Mouse (Mus musculus): ENCODE results near the gene Sh3bp5. TPM values are rescaled to one million over a fixed set of nuclear protein-coding genes. Genes with fewer than 3 reads are reported as not detected.

Sh3bp5 gene
- total RNA-seq, 2 experiments from 2014 or later: 26.4 to 52.8 TPM

- ATAC-seq (ENCODE audit: poor library complexity, severe bottlenecking): no peak
These were observed 2.0 kb downstream of the Sh3bp5 start for GRCm38 (mm10) chr14:31433851-31434360.

GRCm38 (mm10) chr14:31433126-31433525, 2.8 kb downstream of the Sh3bp5 start:
- no peak for ATAC-seq (ENCODE audit: poor library complexity, severe bottlenecking)

- ATAC-seq (ENCODE audit: poor library complexity, severe bottlenecking): no peak
These were observed 3.5 kb downstream of the Sh3bp5 start for GRCm38 (mm10) chr14:31432424-31432823.

GRCm38 (mm10) chr14:31431789-31432330, 4.0 kb downstream of the Sh3bp5 start:
- no peak for ATAC-seq (ENCODE audit: poor library complexity, severe bottlenecking)

GRCm38 (mm10) chr14:31429004-31429395, 6.9 kb downstream of the Sh3bp5 start:
- no peak for ATAC-seq (ENCODE audit: poor library complexity, severe bottlenecking)

GRCm38 (mm10) chr14:31428211-31429003, 7.5 kb downstream of the Sh3bp5 start:
- no peak for ATAC-seq (ENCODE audit: poor library complexity, severe bottlenecking)

GRCm38 (mm10) chr14:31422961-31423791, 12.7 kb downstream of the Sh3bp5 start:
- peak; percentile 85 for ATAC-seq (ENCODE audit: poor library complexity, severe bottlenecking)

- peak; percentile 84 for ATAC-seq (ENCODE audit: poor library complexity, severe bottlenecking)
These were observed 13.5 kb downstream of the Sh3bp5 start for GRCm38 (mm10) chr14:31422395-31422794.

GRCm38 (mm10) chr14:31421509-31422295, 14.2 kb downstream of the Sh3bp5 start:
- ATAC-seq (ENCODE audit: poor library complexity, severe bottlenecking): no peak

- ATAC-seq (ENCODE audit: poor library complexity, severe bottlenecking): no peak
These were observed 14.9 kb downstream of the Sh3bp5 start for GRCm38 (mm10) chr14:31420985-31421384.

- ATAC-seq (ENCODE audit: poor library complexity, severe bottlenecking): no peak
These were observed 15.3 kb downstream of the Sh3bp5 start for GRCm38 (mm10) chr14:31420562-31420961.

- no peak for ATAC-seq (ENCODE audit: poor library complexity, severe bottlenecking)
These were observed 15.7 kb downstream of the Sh3bp5 start for GRCm38 (mm10) chr14:31420135-31420534.

- ATAC-seq (ENCODE audit: poor library complexity, severe bottlenecking): no peak
These were observed 16.6 kb downstream of the Sh3bp5 start for GRCm38 (mm10) chr14:31419279-31419678.

- ATAC-seq (ENCODE audit: poor library complexity, severe bottlenecking): no peak
These were observed 18.9 kb downstream of the Sh3bp5 start for GRCm38 (mm10) chr14:31416835-31417549.

- no peak for ATAC-seq (ENCODE audit: poor library complexity, severe bottlenecking)
These were observed 19.5 kb downstream of the Sh3bp5 start for GRCm38 (mm10) chr14:31416411-31416810.

- no peak for ATAC-seq (ENCODE audit: poor library complexity, severe bottlenecking)
These were observed 20.9 kb downstream of the Sh3bp5 start for GRCm38 (mm10) chr14:31414967-31415376.

GRCm38 (mm10) chr14:31414235-31414966, 21.5 kb downstream of the Sh3bp5 start:
- ATAC-seq (ENCODE audit: poor library complexity, severe bottlenecking): no peak

GRCm38 (mm10) chr14:31413475-31414086, 22.3 kb downstream of the Sh3bp5 start:
- ATAC-seq (ENCODE audit: poor library complexity, severe bottlenecking): peak; percentile 88

- no peak for ATAC-seq (ENCODE audit: poor library complexity, severe bottlenecking)
These were observed 23.2 kb downstream of the Sh3bp5 start for GRCm38 (mm10) chr14:31412651-31413056.

All from megakaryocyte, adult 5-6 weeks (primary cell).